ENCODE assay signal across 8 mouse cellular contexts in genomic region chr4:123392187-123392586, GRCm38 (mm10). TPM values are rescaled to one million over a fixed set of nuclear protein-coding genes. Genes with fewer than 3 reads are reported as not detected.
DNase-seq lines count a peak whose midpoint lies in the region; ATAC-seq and TF ChIP-seq lines count a peak whose summit lies in the region.

No protein-coding gene starts in this region.

- intact Hi-C loops in heart, postnatal 36 days (cut with DNase I), result loop anchor here (5.0 kb wide), 2 partner anchors 40 to 55 kb away; no protein-coding TSS in a partner anchor

- no peak overlapping the region for H3K4me3 ChIP-seq in ES-Bruce4 (ENCODE audit: low read depth, low read length)

- H3K9ac ChIP-seq in ES-Bruce4 (ENCODE audit: low read depth, poor library complexity, severe bottlenecking), result no peak overlapping the region

- DNase-seq in kidney, postnatal 4 days, result peak; percentile 28 to 31
- DNase-seq in kidney, adult 18-20 months, result no peak
- DNase-seq in brain, embryonic 14.5 days (ENCODE audit: low read depth), result peak; percentile 41
- DNase-seq in cerebellum, adult 18-20 months, result no peak
- no peak for DNase-seq in cerebellum, adult 11-12 months
- no peak for DNase-seq in heart, postnatal 36 days

- no peak for TF ChIP-seq EP300 in ES-Bruce4 (IDR thresholded peaks at IDR 0.05; ENCODE audit: insufficient read depth, low read depth, low read length)

- H3K4me1 ChIP-seq in ES-Bruce4 (ENCODE audit: control insufficient read depth, insufficient read depth, low read length), result no peaks in the 10 kb centered on the region

- no peak for TF ChIP-seq POLR2A in ES-Bruce4 (IDR thresholded peaks at IDR 0.05; ENCODE audit: insufficient read depth, low read length)
- no peak for TF ChIP-seq POLR2A in brain, embryonic 14.5 days (IDR thresholded peaks at IDR 0.05; ENCODE audit: borderline replicate concordance, extremely low read depth, insufficient read depth, insufficient read length, poor library complexity, severe bottlenecking)

- H3K9me3 ChIP-seq in ES-Bruce4 (replicated peaks; ENCODE audit: control insufficient read depth, insufficient read depth, low read length, poor library complexity, severe bottlenecking), result no peaks in the 10 kb centered on the region

- TF ChIP-seq CTCF in ES-Bruce4 (IDR thresholded peaks at IDR 0.05; ENCODE audit: low read depth, low read length), result peak; percentile 75
- TF ChIP-seq CTCF in brain, embryonic 14.5 days (IDR thresholded peaks at IDR 0.05; ENCODE audit: borderline replicate concordance, extremely low read depth, insufficient read depth, insufficient read length), result peak; percentile 55; the same call in 1 of the 2 replicates

- no peak overlapping the region for H3K27ac ChIP-seq in ES-Bruce4 (ENCODE audit: insufficient read depth, low read length)

- no peaks in the 10 kb centered on the region for H3K27me3 ChIP-seq in ES-Bruce4 (ENCODE audit: control insufficient read depth, insufficient read depth, low read length, poor library complexity, severe bottlenecking)

- peak; percentile 90 for ATAC-seq in megakaryocyte progenitor cell, adult 5-6 weeks (replicated peaks; ENCODE audit: poor library complexity)

- peaks cover 13% of the 10 kb centered on the region for H3K36me3 ChIP-seq in ES-Bruce4 (ENCODE audit: control insufficient read depth, insufficient read depth, low read length, poor library complexity, severe bottlenecking)

RNA-seq across cellular contexts. Expression of gene Bmp8a, which starts 49.1 kb away (rescaled TPM):
- polyA plus RNA-seq in ES-Bruce4 (2011; ENCODE audit: insufficient read depth, insufficient read length, low read depth, missing spikeins), result 2.3 and 2.4 TPM in 2 replicates
- 0.15 and 0.25 TPM in 2 replicates for polyA plus RNA-seq in brain, embryonic 14.5 days (2012; rRNA removed)
- 0.17 TPM in 1 of 2 replicates, not detected in the other for total RNA-seq in megakaryocyte progenitor cell, adult 5-6 weeks (2015)
- total RNA-seq in megakaryocyte progenitor cell, adult 5-6 weeks (2017), result 0.12 TPM in 1 of 2 replicates, not detected in the other
- under 1 TPM in 1 of 2 experiments, not detected in 1; 0.14 TPM for total RNA-seq in heart, postnatal 36 days (2021)

Comparison
In these comparisons a context has a peak if more than half of its experiments do, and no peak if none do; other contexts are left out.
1. DNase-seq: peak in kidney, postnatal 4 days (2 of 2) and brain, embryonic 14.5 days (single experiment); none in kidney, adult 18-20 months (single experiment), cerebellum, adult 18-20 months (0 of 2), cerebellum, adult 11-12 months (single experiment) and heart, postnatal 36 days (0 of 2).